Mouse (Mus musculus): ENCODE results near the gene H13. TPM values are rescaled to one million over a fixed set of nuclear protein-coding genes. Genes with fewer than 3 reads are reported as not detected.

H13 gene
- polyA plus RNA-seq, 1 experiment: 129 TPM

GRCm38 (mm10) chr2:152675252-152675791 is 6.1 kb downstream of the H13 start:
- no peak for DNase-seq
- Histone ChIP-seq H3K27me3 (replicated peaks; ENCODE audit: control insufficient read depth, insufficient read depth, low read length) (no peaks in the 10 kb centered on the region), H3K4me3 (ENCODE audit: insufficient read depth, low read depth, low read length) (no peak overlapping the region), H3K27ac (ENCODE audit: insufficient read depth, low read depth, low read length) (no peak overlapping the region), H3K4me1 (ENCODE audit: control insufficient read depth, insufficient read depth, low read length) (peaks cover 30% of the 10 kb centered on the region), H3K36me3 (ENCODE audit: control insufficient read depth, insufficient read depth, low read length) (no peaks in the 10 kb centered on the region)
- TF ChIP-seq CTCF (conservative IDR thresholded peaks at IDR 0.05; ENCODE audit: insufficient read depth, insufficient read length, low read depth, low read length) (no peak), POLR2A (IDR thresholded peaks at IDR 0.05; ENCODE audit: low read depth, low read length) (no peak)
- WGBS: 72% methylated on average over 13 of the region's 13 CpGs

- no peaks in the 10 kb centered on the region for H3K27me3 ChIP-seq (replicated peaks; ENCODE audit: control insufficient read depth, insufficient read depth, low read length)
- TF ChIP-seq CTCF (conservative IDR thresholded peaks at IDR 0.05; ENCODE audit: insufficient read depth, insufficient read length, low read depth, low read length) (peak; percentile 54), POLR2A (IDR thresholded peaks at IDR 0.05; ENCODE audit: low read depth, low read length) (no peak)
- H3K4me1 ChIP-seq (ENCODE audit: control insufficient read depth, insufficient read depth, low read length): peaks cover 12% of the 10 kb centered on the region; the same call in 1 of the 2 replicates
- H3K36me3 ChIP-seq (ENCODE audit: control insufficient read depth, insufficient read depth, low read length): peaks cover 4% of the 10 kb centered on the region; the same call in 1 of the 2 replicates
- WGBS: 28% methylated on average over 3 of the region's 3 CpGs
- DNase-seq: peak; percentile 60
- H3K27ac ChIP-seq (ENCODE audit: insufficient read depth, low read depth, low read length): 0 out of 2 replicates have a peak overlapping the region, but pooled peaks have one; percentile 31
- H3K4me3 ChIP-seq (ENCODE audit: insufficient read depth, low read depth, low read length): no peak overlapping the region
Observed at GRCm38 (mm10) chr2:152678302-152678701, 9.0 kb downstream of the H13 start.

- H3K4me1 ChIP-seq (ENCODE audit: control insufficient read depth, insufficient read depth, low read length): peaks cover 12% of the 10 kb centered on the region; the same call in 1 of the 2 replicates
- DNase-seq: peak; percentile 52
- no peak overlapping the region for H3K4me3 ChIP-seq (ENCODE audit: insufficient read depth, low read depth, low read length)
- 50% methylated on average over 5 of the region's 5 CpGs for WGBS
- H3K36me3 ChIP-seq (ENCODE audit: control insufficient read depth, insufficient read depth, low read length): peaks cover 4% of the 10 kb centered on the region; the same call in 1 of the 2 replicates
- peak overlapping the region; percentile 31; the same call in 1 of the 2 replicates for H3K27ac ChIP-seq (ENCODE audit: insufficient read depth, low read depth, low read length)
- no peaks in the 10 kb centered on the region for H3K27me3 ChIP-seq (replicated peaks; ENCODE audit: control insufficient read depth, insufficient read depth, low read length)
- TF ChIP-seq POLR2A (IDR thresholded peaks at IDR 0.05; ENCODE audit: low read depth, low read length) (no peak), CTCF (conservative IDR thresholded peaks at IDR 0.05; ENCODE audit: insufficient read depth, insufficient read length, low read depth, low read length) (no peak)
Observed at GRCm38 (mm10) chr2:152678925-152679324, 9.7 kb downstream of the H13 start.

- WGBS: 42% methylated on average over 8 of the region's 8 CpGs
- DNase-seq: peak; percentile 85
- Histone ChIP-seq H3K27me3 (replicated peaks; ENCODE audit: control insufficient read depth, insufficient read depth, low read length) (no peaks in the 10 kb centered on the region), H3K36me3 (ENCODE audit: control insufficient read depth, insufficient read depth, low read length) (peaks cover 4% of the 10 kb centered on the region; the same call in 1 of the 2 replicates), H3K4me3 (ENCODE audit: insufficient read depth, low read depth, low read length) (no peak overlapping the region), H3K4me1 (ENCODE audit: control insufficient read depth, insufficient read depth, low read length) (peaks cover 12% of the 10 kb centered on the region; the same call in 1 of the 2 replicates), H3K27ac (ENCODE audit: insufficient read depth, low read depth, low read length) (no peak overlapping the region; the same call in 1 of the 2 replicates)
- no peak for TF ChIP-seq CTCF (conservative IDR thresholded peaks at IDR 0.05; ENCODE audit: insufficient read depth, insufficient read length, low read depth, low read length)
- no peak for TF ChIP-seq POLR2A (IDR thresholded peaks at IDR 0.05; ENCODE audit: low read depth, low read length)
Observed at GRCm38 (mm10) chr2:152679701-152680355, 10.6 kb downstream of the H13 start.

- TF ChIP-seq POLR2A (IDR thresholded peaks at IDR 0.05; ENCODE audit: low read depth, low read length) (no peak), CTCF (conservative IDR thresholded peaks at IDR 0.05; ENCODE audit: insufficient read depth, insufficient read length, low read depth, low read length) (no peak)
- no peak for DNase-seq
- H3K4me1 ChIP-seq (ENCODE audit: control insufficient read depth, insufficient read depth, low read length): peaks cover 12% of the 10 kb centered on the region; the same call in 1 of the 2 replicates
- peaks cover 4% of the 10 kb centered on the region; the same call in 1 of the 2 replicates for H3K36me3 ChIP-seq (ENCODE audit: control insufficient read depth, insufficient read depth, low read length)
- 74% methylated on average over 5 of the region's 5 CpGs for WGBS
- no peak overlapping the region for H3K27ac ChIP-seq (ENCODE audit: insufficient read depth, low read depth, low read length)
- no peak overlapping the region for H3K4me3 ChIP-seq (ENCODE audit: insufficient read depth, low read depth, low read length)
- no peaks in the 10 kb centered on the region for H3K27me3 ChIP-seq (replicated peaks; ENCODE audit: control insufficient read depth, insufficient read depth, low read length)
Observed at GRCm38 (mm10) chr2:152683086-152683485, 13.8 kb downstream of the H13 start.

- WGBS: 53% methylated on average over 12 of the region's 12 CpGs
- Histone ChIP-seq H3K4me1 (ENCODE audit: control insufficient read depth, insufficient read depth, low read length) (no peaks in the 10 kb centered on the region), H3K27ac (ENCODE audit: insufficient read depth, low read depth, low read length) (peak overlapping the region; percentile 18; the same call in 1 of the 2 replicates), H3K27me3 (replicated peaks; ENCODE audit: control insufficient read depth, insufficient read depth, low read length) (no peaks in the 10 kb centered on the region), H3K36me3 (ENCODE audit: control insufficient read depth, insufficient read depth, low read length) (peaks cover 4% of the 10 kb centered on the region; the same call in 1 of the 2 replicates), H3K4me3 (ENCODE audit: insufficient read depth, low read depth, low read length) (no peak overlapping the region)
- DNase-seq: no peak
- TF ChIP-seq CTCF (conservative IDR thresholded peaks at IDR 0.05; ENCODE audit: insufficient read depth, insufficient read length, low read depth, low read length): no peak
- TF ChIP-seq POLR2A (IDR thresholded peaks at IDR 0.05; ENCODE audit: low read depth, low read length): no peak
Observed at GRCm38 (mm10) chr2:152686399-152686798, 17.1 kb downstream of the H13 start.

GRCm38 (mm10) chr2:152686806-152687267 is 17.6 kb downstream of the H13 start, which contains the start of gene Mcts2:
Mcts2 (plus strand) TSS chr2:152687035.
- no peaks in the 10 kb centered on the region for H3K4me1 ChIP-seq (ENCODE audit: control insufficient read depth, insufficient read depth, low read length)
- peak; percentile 97 for DNase-seq
- peak within 1 kb of the TSS; percentile 53 for H3K4me3 ChIP-seq (ENCODE audit: insufficient read depth, low read depth, low read length)
- peaks cover 2% of the 10 kb centered on the region; the same call in 1 of the 2 replicates for H3K36me3 ChIP-seq (ENCODE audit: control insufficient read depth, insufficient read depth, low read length)
- TF ChIP-seq CTCF (conservative IDR thresholded peaks at IDR 0.05; ENCODE audit: insufficient read depth, insufficient read length, low read depth, low read length): no peak
- no peak for TF ChIP-seq POLR2A (IDR thresholded peaks at IDR 0.05; ENCODE audit: low read depth, low read length)
- H3K27ac ChIP-seq (ENCODE audit: insufficient read depth, low read depth, low read length): peak within 1 kb of the TSS; percentile 18; the same call in 1 of the 2 replicates
- 48% methylated on average over 45 of the region's 45 CpGs for WGBS
- H3K27me3 ChIP-seq (replicated peaks; ENCODE audit: control insufficient read depth, insufficient read depth, low read length): no peaks in the 10 kb centered on the region
